Mouse (Mus musculus) liver, embryonic 16.5 days (tissue): ENCODE measurements around the gene Ddx19b. TPM values are rescaled to one million over a fixed set of nuclear protein-coding genes. Genes with fewer than 3 reads are reported as not detected.

Source experiments
- ATAC-seq: fragments of 200-750 bp; cut with Nextera tagmentation; 2 replicates; pipeline ENCODE4 v1.8.0; 2017; ENCODE audit warnings: low read depth, mild to moderate bottlenecking, moderate number of reproducible peaks, moderate library complexity
- H3K27ac ChIP-seq: fragments of 300-500 bp; sonication (generic); 2 replicates; pipeline ENCODE4 v1.5.1; 2014; ENCODE audit warnings: mild to moderate bottlenecking, low read length
- H3K27me3 ChIP-seq: fragments of 300-500 bp; sonication (generic); 2 replicates; pipeline ENCODE4 v1.6.1; 2014; ENCODE audit warnings: low read depth, low read length, mixed read lengths; ENCODE audit not compliant: control insufficient read depth, insufficient read depth
- H3K36me3 ChIP-seq: fragments of 300-500 bp; sonication (generic); 2 replicates; pipeline ENCODE4 v1.6.1; 2014; ENCODE audit warnings: mild to moderate bottlenecking; ENCODE audit not compliant: control insufficient read depth, insufficient read depth
- H3K4me1 ChIP-seq: fragments of 300-500 bp; sonication (generic); 2 replicates; pipeline ENCODE4 v1.6.1; 2014; ENCODE audit warnings: low read depth, low read length, mixed read lengths; ENCODE audit not compliant: control insufficient read depth
- H3K4me2 ChIP-seq: fragments of 300-500 bp; sonication (generic); 2 replicates; pipeline ENCODE4 v1.6.1; 2014; ENCODE audit warnings: low read depth, low read length, mixed read lengths
- H3K4me3 ChIP-seq: fragments of 300-500 bp; sonication (generic); 2 replicates; pipeline ENCODE4 v1.5.1; 2014; ENCODE audit warnings: low read depth, mild to moderate bottlenecking, low read length
- H3K9ac ChIP-seq: fragments of 300-500 bp; sonication (generic); 2 replicates; pipeline ENCODE4 v1.6.1; 2014; ENCODE audit warnings: low read depth, low read length
- H3K9me3 ChIP-seq: fragments of 300-500 bp; sonication (generic); replicated peaks from 2 replicates; pipeline ENCODE4 v1.6.1; 2016; ENCODE audit warnings: low read length; ENCODE audit not compliant: control insufficient read depth
- WGBS: fragments of 180-500 bp; shearing (Covaris S2); extraction: QIAGEN DNeasy Blood & Tissue Kit; methylation state at CpG from one replicate; pipeline ENCODE4 v1.1.7; 2014; ENCODE audit not compliant: insufficient replicate concordance; 5-methylcytosine and 5-hydroxymethylcytosine counted together
- polyA plus RNA-seq: library from polyadenylated mRNA; unstranded; fragments of >200 nt; fragmentation: Nextera tagmentation; extraction: Ambion mirVana; gene quantifications from 2 replicates; pipeline ENCODE4 v1.2.1, GENCODE M21; 2015

Gene Ddx19b
- polyA plus RNA-seq, 1 experiment from 2014 or later = 2.7 TPM

- Histone ChIP-seq H3K9ac (no peak overlapping the region), H3K27me3 (no peaks in the 10 kb centered on the region), H3K4me1 (no peaks in the 10 kb centered on the region), H3K4me3 (no peak overlapping the region), H3K36me3 (peaks cover 99% of the 10 kb centered on the region), H3K27ac (no peak overlapping the region), H3K9me3 (no peaks in the 10 kb centered on the region), H3K4me2 (no peak overlapping the region)
- 89% methylated on average over 2 of the region's 2 CpGs for WGBS
- ATAC-seq = no peak
Measured at GRCm38 (mm10) chr8:111048694-111049093, 17.1 kb upstream of the Ddx19b start.

GRCm38 (mm10) chr8:111044003-111044734, 12.6 kb upstream of the Ddx19b start:
- Histone ChIP-seq H3K27ac (no peak overlapping the region), H3K4me2 (no peak overlapping the region), H3K9me3 (no peaks in the 10 kb centered on the region), H3K9ac (no peak overlapping the region), H3K4me3 (no peak overlapping the region), H3K36me3 (peaks cover 98% of the 10 kb centered on the region), H3K4me1 (no peaks in the 10 kb centered on the region), H3K27me3 (no peaks in the 10 kb centered on the region)
- WGBS = 36% methylated on average over 2 of the region's 2 CpGs
- no peak for ATAC-seq

- Histone ChIP-seq H3K9me3 (no peaks in the 10 kb centered on the region), H3K9ac (no peak overlapping the region), H3K27me3 (no peaks in the 10 kb centered on the region), H3K36me3 (peaks cover 97% of the 10 kb centered on the region), H3K4me3 (no peak overlapping the region), H3K4me1 (no peaks in the 10 kb centered on the region), H3K4me2 (no peak overlapping the region), H3K27ac (no peak overlapping the region)
- no peak for ATAC-seq
- 92% methylated on average over 19 of the region's 19 CpGs for WGBS
Measured at GRCm38 (mm10) chr8:111042546-111042945, 11.0 kb upstream of the Ddx19b start.

- WGBS = 89% methylated on average over 15 of the region's 15 CpGs
- H3K4me2 ChIP-seq = no peak overlapping the region
- no peak for ATAC-seq
- H3K4me3 ChIP-seq = no peak overlapping the region
- no peaks in the 10 kb centered on the region for H3K27me3 ChIP-seq
- peaks cover 48% of the 10 kb centered on the region for H3K36me3 ChIP-seq
- H3K9me3 ChIP-seq = no peaks in the 10 kb centered on the region
- H3K9ac ChIP-seq = no peak overlapping the region
- peaks cover 24% of the 10 kb centered on the region for H3K4me1 ChIP-seq
- H3K27ac ChIP-seq = no peak overlapping the region
Measured at GRCm38 (mm10) chr8:111036591-111036990, 5.0 kb upstream of the Ddx19b start.

GRCm38 (mm10) chr8:111034276-111034675, 2.7 kb upstream of the Ddx19b start:
- peak; percentile 11 for ATAC-seq

GRCm38 (mm10) chr8:111033482-111034215, 2.1 kb upstream of the Ddx19b start:
- peak overlapping the region; percentile 85 for H3K4me3 ChIP-seq
- H3K9ac ChIP-seq = peak overlapping the region; percentile 94
- H3K36me3 ChIP-seq = peaks cover 20% of the 10 kb centered on the region
- H3K4me2 ChIP-seq = peak overlapping the region; percentile 71
- no peaks in the 10 kb centered on the region for H3K27me3 ChIP-seq
- peak overlapping the region; percentile 89 for H3K27ac ChIP-seq
- ATAC-seq = peak; percentile 98
- no peaks in the 10 kb centered on the region for H3K9me3 ChIP-seq
- H3K4me1 ChIP-seq = peaks cover 24% of the 10 kb centered on the region
- 6% methylated on average over 37 of the region's 37 CpGs for WGBS

More at GRCm38 (mm10) chr8:111034276-111034675, 2.7 kb upstream of the Ddx19b start:
- Histone ChIP-seq H3K4me3 (peak overlapping the region; percentile 85), H3K27me3 (no peaks in the 10 kb centered on the region), H3K4me1 (peaks cover 24% of the 10 kb centered on the region), H3K36me3 (peaks cover 26% of the 10 kb centered on the region), H3K9me3 (no peaks in the 10 kb centered on the region), H3K27ac (peak overlapping the region; percentile 89), H3K4me2 (peak overlapping the region; percentile 71), H3K9ac (peak overlapping the region; percentile 94)
- WGBS = 13% methylated on average over 12 of the region's 12 CpGs

- ATAC-seq = no peak
- Histone ChIP-seq H3K36me3 (peaks cover 13% of the 10 kb centered on the region), H3K27me3 (no peaks in the 10 kb centered on the region), H3K9ac (peak within 1 kb of the TSS; percentile 94), H3K4me3 (peak within 1 kb of the TSS; percentile 85), H3K9me3 (no peaks in the 10 kb centered on the region), H3K4me1 (peaks cover 26% of the 10 kb centered on the region), H3K4me2 (peak within 1 kb of the TSS; percentile 71), H3K27ac (peak within 1 kb of the TSS; percentile 89)
- 88% methylated on average over 7 of the region's 7 CpGs for WGBS
Measured at GRCm38 (mm10) chr8:111032916-111033315, 1.4 kb upstream of the Ddx19b start, which contains the start of gene Aars. Gene Aars (plus strand): TSS chr8:111033144.

GRCm38 (mm10) chr8:111030045-111030444, 1.5 kb downstream of the Ddx19b start:
- WGBS = 69% methylated on average over 6 of the region's 6 CpGs
- no peak overlapping the region for H3K27ac ChIP-seq
- H3K9me3 ChIP-seq = no peaks in the 10 kb centered on the region
- no peaks in the 10 kb centered on the region for H3K36me3 ChIP-seq
- peaks cover 17% of the 10 kb centered on the region for H3K4me1 ChIP-seq
- no peak for ATAC-seq
- peak overlapping the region; percentile 19 for H3K4me3 ChIP-seq
- H3K4me2 ChIP-seq = peak overlapping the region; percentile 35
- no peak overlapping the region for H3K9ac ChIP-seq
- H3K27me3 ChIP-seq = no peaks in the 10 kb centered on the region

GRCm38 (mm10) chr8:111029589-111029988, 2.0 kb downstream of the Ddx19b start:
- no peaks in the 10 kb centered on the region for H3K27me3 ChIP-seq
- ATAC-seq = no peak
- H3K4me2 ChIP-seq = peak overlapping the region; percentile 35
- H3K27ac ChIP-seq = no peak overlapping the region
- no peaks in the 10 kb centered on the region for H3K9me3 ChIP-seq
- peaks cover 12% of the 10 kb centered on the region for H3K4me1 ChIP-seq
- H3K36me3 ChIP-seq = no peaks in the 10 kb centered on the region
- WGBS = 26% methylated on average over 4 of the region's 4 CpGs
- H3K4me3 ChIP-seq = no peak overlapping the region
- no peak overlapping the region for H3K9ac ChIP-seq
